In genomic region chr17:33915671-33916250, GRCm38 (mm10) we compare ENCODE assay signal across 8 mouse cellular contexts. TPM values are rescaled to one million over a fixed set of nuclear protein-coding genes. Genes with fewer than 3 reads are reported as not detected.
DNase-seq lines count a peak whose midpoint lies in the region; ATAC-seq and TF ChIP-seq lines count a peak whose summit lies in the region.

Gene Tapbp, plus strand, starts transcription at chr17:33915899.
Gene Zbtb22, plus strand, starts transcription at chr17:33915904.

- H3K27me3 ChIP-seq in embryonic facial prominence, embryonic 13.5 days = no peaks in the 10 kb centered on the region
- no peaks in the 10 kb centered on the region for H3K27me3 ChIP-seq in kidney, adult 2 months (replicated peaks; ENCODE audit: control insufficient read depth, insufficient read depth, low read length)
- H3K27me3 ChIP-seq in limb, embryonic 12.5 days = no peaks in the 10 kb centered on the region
- H3K27me3 ChIP-seq in midbrain, embryonic 15.5 days (replicated peaks) = no peaks in the 10 kb centered on the region
- H3K27me3 ChIP-seq in spleen, adult 2 months (ENCODE audit: control insufficient read depth, insufficient read depth, low read length) = no peaks in the 10 kb centered on the region

- peak; percentile 88 for ATAC-seq in embryonic facial prominence, embryonic 13.5 days (ENCODE audit: insufficient number of reproducible peaks, insufficient read depth, low FRiP score, low TSS enrichment, low read depth)
- peak; percentile 90 for ATAC-seq in limb, embryonic 12.5 days (ENCODE audit: insufficient number of reproducible peaks, insufficient read depth, low FRiP score, low TSS enrichment, low read depth)
- ATAC-seq in midbrain, embryonic 15.5 days (replicated peaks) = peak; percentile 92

- H3K9me3 ChIP-seq in embryonic facial prominence, embryonic 13.5 days = no peaks in the 10 kb centered on the region
- no peaks in the 10 kb centered on the region for H3K9me3 ChIP-seq in limb, embryonic 12.5 days
- H3K9me3 ChIP-seq in midbrain, embryonic 15.5 days = no peaks in the 10 kb centered on the region

- H3K9ac ChIP-seq in embryonic facial prominence, embryonic 13.5 days = peak within 1 kb of the TSS; percentile 64
- peak within 1 kb of the TSS; percentile 61 for H3K9ac ChIP-seq in limb, embryonic 12.5 days (replicated peaks)
- peak within 1 kb of the TSS; percentile 45 for H3K9ac ChIP-seq in midbrain, embryonic 15.5 days

- peaks cover 56% of the 10 kb centered on the region for H3K36me3 ChIP-seq in embryonic facial prominence, embryonic 13.5 days
- H3K36me3 ChIP-seq in kidney, adult 2 months (ENCODE audit: control insufficient read depth, insufficient read depth, low read length) = no peaks in the 10 kb centered on the region; the same call in 1 of the 2 replicates
- peaks cover 59% of the 10 kb centered on the region for H3K36me3 ChIP-seq in limb, embryonic 12.5 days
- peaks cover 18% of the 10 kb centered on the region for H3K36me3 ChIP-seq in midbrain, embryonic 15.5 days (replicated peaks)
- H3K36me3 ChIP-seq in spleen, adult 2 months (ENCODE audit: control insufficient read depth, insufficient read depth, low read length) = peaks cover 32% of the 10 kb centered on the region

- no peak for TF ChIP-seq POLR2A in kidney, adult 2 months (IDR thresholded peaks at IDR 0.05; ENCODE audit: low read depth, low read length)
- 0 out of 2 replicates have a peak, but pooled peaks have one; percentile 1 for TF ChIP-seq POLR2A in spleen, adult 2 months (IDR thresholded peaks at IDR 0.05; ENCODE audit: low read depth, low read length)

- WGBS in embryonic facial prominence, embryonic 13.5 days = under 1% methylated on average over 34 of the region's 34 CpGs
- WGBS in kidney, adult 2 months = under 1% methylated on average over 34 of the region's 34 CpGs
- WGBS in limb, embryonic 12.5 days = under 1% methylated on average over 34 of the region's 34 CpGs
- WGBS in midbrain, embryonic 15.5 days = under 1% methylated on average over 34 of the region's 34 CpGs
- WGBS in spleen, adult 2 months = under 1% methylated on average over 29 of the region's 34 CpGs

- DNase-seq in 3134 (ENCODE audit: extremely low read depth, insufficient read length, low spot score) = peak; percentile 95
- DNase-seq in adrenal gland, postnatal 36 days = peak; percentile 95 to 98
- peak; percentile 97 to 98 for DNase-seq in heart, adult 18-20 months
- DNase-seq in kidney, adult 2 months = peak; percentile 99
- DNase-seq in spleen, adult 2 months (ENCODE audit: low read depth in 1 of 2, low spot score in 2 of 2) = peak; percentile 94

- peak within 1 kb of the TSS; percentile 53 for H3K4me3 ChIP-seq in embryonic facial prominence, embryonic 13.5 days
- H3K4me3 ChIP-seq in kidney, adult 2 months (ENCODE audit: insufficient read depth, low read depth, low read length) = peak within 1 kb of the TSS; percentile 54
- peak within 1 kb of the TSS; percentile 53 for H3K4me3 ChIP-seq in limb, embryonic 12.5 days (replicated peaks)
- peak within 1 kb of the TSS; percentile 56 for H3K4me3 ChIP-seq in midbrain, embryonic 15.5 days
- peak within 1 kb of the TSS; percentile 63 for H3K4me3 ChIP-seq in spleen, adult 2 months (ENCODE audit: extremely low read depth, insufficient read depth, insufficient read length)

- H3K27ac ChIP-seq in embryonic facial prominence, embryonic 13.5 days = peak within 1 kb of the TSS; percentile 81
- H3K27ac ChIP-seq in kidney, adult 2 months (ENCODE audit: insufficient read depth, low read depth, low read length) = no peak within 1 kb of the TSS
- peak within 1 kb of the TSS; percentile 86 for H3K27ac ChIP-seq in limb, embryonic 12.5 days
- H3K27ac ChIP-seq in midbrain, embryonic 15.5 days = peak within 1 kb of the TSS; percentile 87
- peak within 1 kb of the TSS; percentile 64 for H3K27ac ChIP-seq in spleen, adult 2 months (ENCODE audit: insufficient read depth, low read length)

- peaks cover 57% of the 10 kb centered on the region for H3K4me1 ChIP-seq in embryonic facial prominence, embryonic 13.5 days
- H3K4me1 ChIP-seq in kidney, adult 2 months (ENCODE audit: control insufficient read depth, insufficient read depth, low read length) = peaks cover 9% of the 10 kb centered on the region; the same call in 1 of the 2 replicates
- peaks cover 50% of the 10 kb centered on the region for H3K4me1 ChIP-seq in limb, embryonic 12.5 days (replicated peaks)
- peaks cover 49% of the 10 kb centered on the region for H3K4me1 ChIP-seq in midbrain, embryonic 15.5 days
- peaks cover 15% of the 10 kb centered on the region; the same call in 1 of the 2 replicates for H3K4me1 ChIP-seq in spleen, adult 2 months (ENCODE audit: control insufficient read depth, insufficient read depth, insufficient read length)

- peak within 1 kb of the TSS; percentile 66 for H3K4me2 ChIP-seq in embryonic facial prominence, embryonic 13.5 days
- H3K4me2 ChIP-seq in limb, embryonic 12.5 days = peak within 1 kb of the TSS; percentile 98
- peak within 1 kb of the TSS; percentile 74 for H3K4me2 ChIP-seq in midbrain, embryonic 15.5 days

- no peak for TF ChIP-seq CTCF in kidney, adult 2 months (conservative IDR thresholded peaks at IDR 0.05; ENCODE audit: insufficient read depth, insufficient read length, low read depth, low read length)
- no peak for TF ChIP-seq CTCF in spleen, adult 2 months (IDR thresholded peaks at IDR 0.05; ENCODE audit: extremely low read depth, insufficient read depth, insufficient read length, insufficient replicate concordance)

RNA-seq across cellular contexts. Expression of gene Tapbp, which starts in this region (rescaled TPM):
- 100 to 1,000 TPM; 178 to 181 TPM for total RNA-seq in adrenal gland, postnatal 36 days (2021)
- polyA plus RNA-seq in embryonic facial prominence, embryonic 13.5 days (2015; fragmentation: Nextera tagmentation; extraction: Ambion mirVana) = 26.6 and 31.9 TPM in 2 replicates
- total RNA-seq in heart, adult 18-20 months (2021) = 100 to 1,000 TPM; 111 to 115 TPM
- polyA plus RNA-seq in kidney, adult 2 months (2012; rRNA removed) = 106 and 112 TPM in 2 replicates
- 21.5 and 23.5 TPM in 2 replicates for polyA plus RNA-seq in limb, embryonic 12.5 days (2016; fragmentation: Nextera tagmentation; extraction: Ambion mirVana)
- 23.6 and 28.6 TPM in 2 replicates for polyA plus RNA-seq in midbrain, embryonic 15.5 days (2015; fragmentation: Nextera tagmentation; extraction: Ambion mirVana)
- polyA plus RNA-seq in spleen, adult 2 months (2012; rRNA removed) = 188 and 240 TPM in 2 replicates

RNA-seq across cellular contexts. Expression of gene Zbtb22, which starts in this region (rescaled TPM):
- 10 to 100 TPM; 26.5 to 36.1 TPM for total RNA-seq in adrenal gland, postnatal 36 days (2021)
- 15.4 and 17.6 TPM in 2 replicates for polyA plus RNA-seq in embryonic facial prominence, embryonic 13.5 days (2015; fragmentation: Nextera tagmentation; extraction: Ambion mirVana)
- 10 to 100 TPM; 15.6 to 16.6 TPM for total RNA-seq in heart, adult 18-20 months (2021)
- polyA plus RNA-seq in kidney, adult 2 months (2012; rRNA removed) = 31.6 and 54.0 TPM in 2 replicates
- polyA plus RNA-seq in limb, embryonic 12.5 days (2016; fragmentation: Nextera tagmentation; extraction: Ambion mirVana) = 21.8 and 22.4 TPM in 2 replicates
- polyA plus RNA-seq in midbrain, embryonic 15.5 days (2015; fragmentation: Nextera tagmentation; extraction: Ambion mirVana) = 18.1 and 18.3 TPM in 2 replicates
- 62.9 and 122 TPM in 2 replicates for polyA plus RNA-seq in spleen, adult 2 months (2012; rRNA removed)
